ENCODE assay signal across 28 mouse cellular contexts in the genomic region with DNA sequence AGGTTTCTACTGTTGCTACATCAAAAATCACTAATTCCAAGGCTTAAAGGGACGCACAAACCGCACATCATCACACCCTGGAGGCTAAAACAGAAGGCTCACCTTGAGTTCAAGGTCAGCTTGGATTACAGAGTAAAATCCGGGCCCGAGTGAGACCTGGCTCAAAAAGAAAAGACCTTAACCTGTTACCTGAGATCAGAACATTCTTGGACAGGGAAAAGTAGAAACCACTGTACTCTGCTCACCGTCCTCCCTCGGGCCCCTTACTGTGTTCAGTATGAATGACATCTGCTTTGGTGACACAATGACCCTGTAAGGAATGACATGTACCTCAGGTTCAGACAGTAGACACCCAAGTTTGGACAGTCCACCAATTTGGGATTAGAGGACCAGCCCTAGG. TPM values are rescaled to one million over a fixed set of nuclear protein-coding genes. Genes with fewer than 3 reads are reported as not detected.
"Had no signal": no experiment of that assay in that cellular context is flagged by ENCODE, and none has a peak within 500 bp of the region (broad histone marks: within the 10 kb centered on the region; RNA-seq: fewer than 3 reads in every experiment).

No protein-coding gene starts in this region.

- H3K9me3 ChIP-seq: lung, embryonic 15.5 days; midbrain, embryonic 13.5 days; neural tube, embryonic 13.5 days; neural tube, embryonic 15.5 days had no signal

- H3K27me3 ChIP-seq: lung, embryonic 15.5 days; midbrain, embryonic 13.5 days; neural tube, embryonic 13.5 days; neural tube, embryonic 15.5 days had no signal

- ATAC-seq: lung, postnatal 0 days; midbrain, embryonic 13.5 days; midbrain, embryonic 16.5 days had no signal

- H3K36me3 ChIP-seq: lung, embryonic 15.5 days; midbrain, embryonic 13.5 days; neural tube, embryonic 13.5 days; neural tube, embryonic 15.5 days had no signal

- H3K27ac ChIP-seq: lung, embryonic 15.5 days; macrophage; midbrain, embryonic 13.5 days; neural tube, embryonic 13.5 days; neural tube, embryonic 15.5 days had no signal

- H3K4me3 ChIP-seq: lung, embryonic 15.5 days; megakaryocyte, embryonic 14.5 days; midbrain, embryonic 13.5 days; myocyte; neural tube, embryonic 13.5 days; neural tube, embryonic 15.5 days had no signal

- H3K9ac ChIP-seq: lung, embryonic 15.5 days; midbrain, embryonic 13.5 days; neural tube, embryonic 13.5 days; neural tube, embryonic 15.5 days had no signal

- H3K4me1 ChIP-seq: lung, embryonic 15.5 days; megakaryocyte, embryonic 14.5 days; midbrain, embryonic 13.5 days; neural tube, embryonic 13.5 days; neural tube, embryonic 15.5 days had no signal

- DNase-seq: lung, adult 2 months; lung, postnatal 14 days; lung, postnatal 36 days; retina, postnatal 1 day; right cerebral cortex, adult 18-20 months; right cerebral cortex, postnatal 25 days; right cerebral cortex, postnatal 4 days; spleen, adult 18-20 months; thymus, adult 18-20 months; thymus, postnatal 14 days; thymus, postnatal 36 days had no signal

- H3K4me2 ChIP-seq: lung, embryonic 15.5 days; midbrain, embryonic 11.5 days; midbrain, embryonic 13.5 days; neural tube, embryonic 13.5 days; neural tube, embryonic 15.5 days had no signal

RNA-seq across cellular contexts. Expression of a gene that starts 12.3 kb away (rescaled TPM):
- total RNA-seq: megakaryocyte progenitor cell, adult 5-6 weeks had no signal
- polyA plus RNA-seq: liver, embryonic 16.5 days; lung, adult 2 months; lung, embryonic 15.5 days; lung, postnatal 0 days; macrophage; midbrain, embryonic 11.5 days; midbrain, embryonic 13.5 days; midbrain, embryonic 16.5 days; myocyte; neural tube, embryonic 11.5 days; neural tube, embryonic 13.5 days; small intestine, adult 2 months; stomach, embryonic 14.5 days; stomach, embryonic 16.5 days; thymus, postnatal 0 days had no signal

RNA-seq across cellular contexts. Expression of a gene that starts 39.0 kb away (rescaled TPM):
- total RNA-seq: megakaryocyte progenitor cell, adult 5-6 weeks had no signal
- polyA plus RNA-seq: liver, embryonic 16.5 days; lung, adult 2 months; lung, embryonic 15.5 days; lung, postnatal 0 days; macrophage; thymus, postnatal 0 days had no signal
